Mouse (Mus musculus) neural tube, embryonic 14.5 days (tissue): ENCODE data around the gene Ppp4r1. TPM values are rescaled to one million over a fixed set of nuclear protein-coding genes. Genes with fewer than 3 reads are reported as not detected.

Experiments
- ATAC-seq: fragments of 200-750 bp; cut with Nextera tagmentation; 2 replicates; pipeline ENCODE4 v1.8.0; 2017; ENCODE audit warnings: low read depth, mild to moderate bottlenecking, moderate TSS enrichment, moderate library complexity
- H3K27ac ChIP-seq: fragments of 300-500 bp; sonication (generic); 2 replicates; pipeline ENCODE4 v1.5.1; 2014; ENCODE audit warnings: low read depth, mild to moderate bottlenecking, control low read depth, low read length, moderate library complexity, mixed read lengths
- H3K27me3 ChIP-seq: fragments of 300-500 bp; sonication (generic); 2 replicates; pipeline ENCODE4 v1.6.1; 2014; ENCODE audit warnings: low read length; ENCODE audit not compliant: control insufficient read depth, insufficient read depth
- H3K36me3 ChIP-seq: fragments of 300-500 bp; sonication (generic); 2 replicates; pipeline ENCODE4 v1.6.1; 2014; ENCODE audit warnings: low read length, mixed read lengths; ENCODE audit not compliant: control insufficient read depth, insufficient read depth
- H3K4me1 ChIP-seq: fragments of 300-500 bp; sonication (generic); 2 replicates; pipeline ENCODE4 v1.6.1; 2014; ENCODE audit warnings: low read length; ENCODE audit not compliant: control insufficient read depth, insufficient read depth
- H3K4me2 ChIP-seq: fragments of 300-500 bp; sonication (generic); 2 replicates; pipeline ENCODE4 v1.6.1; 2014; ENCODE audit warnings: mild to moderate bottlenecking, low read depth, low read length, control low read depth
- H3K4me3 ChIP-seq: fragments of 300-500 bp; sonication (generic); 2 replicates; pipeline ENCODE4 v1.5.1; 2014; ENCODE audit warnings: low read depth, low read length, control low read depth, mixed read lengths
- H3K9ac ChIP-seq: fragments of 300-500 bp; sonication (generic); replicated peaks from 2 replicates; pipeline ENCODE4 v1.6.1; 2014; ENCODE audit warnings: low read depth, mild to moderate bottlenecking, control low read depth, low read length, mixed read lengths
- H3K9me3 ChIP-seq: fragments of 300-500 bp; sonication (generic); 2 replicates; pipeline ENCODE4 v1.6.1; 2016; ENCODE audit warnings: low read length; ENCODE audit not compliant: control insufficient read depth
- WGBS: fragments of 180-500 bp; shearing (Covaris S2); extraction: QIAGEN DNeasy Blood & Tissue Kit; methylation state at CpG from one replicate; pipeline ENCODE4 v1.1.7; 2014; 5-methylcytosine and 5-hydroxymethylcytosine counted together
- polyA plus RNA-seq: library from polyadenylated mRNA; unstranded; fragments of >200 nt; fragmentation: Nextera tagmentation; extraction: Ambion mirVana; gene quantifications from 2 replicates; pipeline ENCODE4 v1.2.1, GENCODE M21; 2014

The Ppp4r1 gene
- polyA plus RNA-seq, 1 experiment from 2014 or later = 44.4 TPM

DNA sequence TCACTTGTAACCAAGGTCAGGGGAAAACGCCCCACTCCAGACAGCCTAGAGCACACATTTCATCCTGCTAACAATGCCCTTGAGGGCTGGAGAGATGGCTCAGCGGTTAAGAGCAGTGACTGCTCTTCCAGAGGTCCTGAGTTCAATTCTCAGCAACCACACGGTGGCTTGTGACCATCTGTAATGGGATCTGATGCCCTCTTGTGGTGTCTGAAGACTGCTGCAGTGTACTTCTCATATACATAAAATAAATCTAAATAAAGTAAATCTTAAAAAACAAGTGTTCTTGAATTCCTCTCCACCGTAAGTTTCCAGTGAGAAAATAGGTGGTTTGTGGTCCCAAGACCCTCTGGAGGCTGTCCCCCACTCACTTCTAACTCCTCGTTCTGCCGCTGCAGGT lies 69.4 kb downstream of the Ppp4r1 start:
- Histone ChIP-seq H3K4me1 (no peaks in the 10 kb centered on the region), H3K27ac (no peak overlapping the region), H3K4me2 (no peak overlapping the region), H3K36me3 (peaks cover 32% of the 10 kb centered on the region), H3K27me3 (no peaks in the 10 kb centered on the region), H3K9ac (no peak overlapping the region), H3K9me3 (no peaks in the 10 kb centered on the region), H3K4me3 (no peak overlapping the region)
- 87% methylated on average over 6 of the region's 6 CpGs for WGBS
- no peak for ATAC-seq

DNA sequence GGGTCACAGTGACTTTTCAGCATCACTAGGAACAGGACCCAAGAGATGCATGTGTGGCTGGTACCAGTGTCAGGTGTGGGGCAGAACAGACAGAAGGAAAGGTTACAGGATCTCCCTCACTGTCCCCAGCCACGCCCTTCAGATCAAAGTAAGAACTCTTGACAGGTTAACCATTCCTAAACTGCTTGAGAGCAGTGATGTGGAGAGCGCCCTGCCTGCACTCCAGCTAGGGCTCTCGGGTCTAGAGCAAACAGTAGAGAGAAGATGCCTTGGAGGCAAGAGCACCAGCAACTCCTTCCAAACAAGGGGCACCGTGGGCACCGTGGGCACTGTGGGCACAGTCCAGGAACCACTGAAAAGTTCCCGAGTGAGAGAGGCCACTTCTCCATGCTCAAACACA lies 71.0 kb downstream of the Ppp4r1 start:
- H3K9ac ChIP-seq = no peak overlapping the region
- H3K4me3 ChIP-seq = no peak overlapping the region
- no peak overlapping the region for H3K4me2 ChIP-seq
- H3K27ac ChIP-seq = no peak overlapping the region
- no peaks in the 10 kb centered on the region for H3K4me1 ChIP-seq
- ATAC-seq = no peak
- H3K9me3 ChIP-seq = no peaks in the 10 kb centered on the region
- H3K27me3 ChIP-seq = no peaks in the 10 kb centered on the region
- H3K36me3 ChIP-seq = peaks cover 40% of the 10 kb centered on the region
- WGBS = 92% methylated on average over 6 of the region's 6 CpGs

DNA sequence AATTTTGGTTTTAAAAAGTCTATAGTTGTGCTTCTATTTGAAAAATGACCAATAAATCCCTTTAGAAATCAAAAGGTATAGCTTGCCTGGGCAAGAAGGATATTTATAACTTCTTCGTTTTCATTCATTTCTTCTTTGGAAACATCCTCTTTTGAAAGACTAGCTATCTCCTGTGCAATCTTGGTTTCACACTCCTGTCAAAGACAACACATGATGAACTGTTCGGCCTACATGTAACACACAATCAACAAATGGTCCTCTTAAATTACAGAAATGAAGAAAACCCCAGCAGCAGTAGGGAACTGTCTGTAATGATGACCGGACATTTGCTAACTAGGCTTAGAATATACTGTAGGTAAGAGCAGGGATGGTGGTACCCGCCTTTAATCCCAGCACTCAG lies 71.6 kb downstream of the Ppp4r1 start:
- no peak for ATAC-seq

DNA sequence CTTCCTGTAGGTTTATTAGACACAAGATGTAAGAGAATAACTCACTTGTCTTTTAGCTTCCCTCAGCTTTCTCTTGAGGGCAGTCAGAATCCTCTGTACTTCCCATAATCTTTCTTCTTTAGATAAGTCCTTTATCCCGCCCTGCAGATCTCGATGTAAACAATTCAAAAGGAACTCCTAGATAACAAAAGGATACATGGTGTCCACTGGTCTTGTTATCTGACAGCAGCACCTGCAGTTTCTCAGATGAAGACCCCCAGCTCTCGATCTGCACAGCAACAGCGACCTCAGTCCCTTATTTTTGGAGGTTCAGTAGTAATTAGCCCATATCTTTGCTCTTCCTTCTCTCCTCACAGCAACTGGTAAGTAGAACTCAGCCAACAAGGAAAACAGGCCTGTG lies 75.2 kb downstream of the Ppp4r1 start:
- H3K9ac ChIP-seq = no peak overlapping the region
- no peaks in the 10 kb centered on the region for H3K27me3 ChIP-seq
- no peak overlapping the region for H3K27ac ChIP-seq
- no peak overlapping the region for H3K4me2 ChIP-seq
- ATAC-seq = no peak
- H3K4me3 ChIP-seq = no peak overlapping the region
- H3K36me3 ChIP-seq = peaks cover 20% of the 10 kb centered on the region
- WGBS = 91% methylated on average over 4 of the region's 4 CpGs
- H3K4me1 ChIP-seq = no peaks in the 10 kb centered on the region
- H3K9me3 ChIP-seq = no peaks in the 10 kb centered on the region

More for the DNA sequence above, 71.6 kb downstream of the Ppp4r1 start:
- Histone ChIP-seq H3K9ac (no peak overlapping the region), H3K4me1 (no peaks in the 10 kb centered on the region), H3K4me2 (no peak overlapping the region), H3K36me3 (peaks cover 42% of the 10 kb centered on the region), H3K9me3 (no peaks in the 10 kb centered on the region), H3K27me3 (no peaks in the 10 kb centered on the region), H3K4me3 (no peak overlapping the region), H3K27ac (no peak overlapping the region)
- WGBS = 94% methylated on average over 4 of the region's 4 CpGs

DNA sequence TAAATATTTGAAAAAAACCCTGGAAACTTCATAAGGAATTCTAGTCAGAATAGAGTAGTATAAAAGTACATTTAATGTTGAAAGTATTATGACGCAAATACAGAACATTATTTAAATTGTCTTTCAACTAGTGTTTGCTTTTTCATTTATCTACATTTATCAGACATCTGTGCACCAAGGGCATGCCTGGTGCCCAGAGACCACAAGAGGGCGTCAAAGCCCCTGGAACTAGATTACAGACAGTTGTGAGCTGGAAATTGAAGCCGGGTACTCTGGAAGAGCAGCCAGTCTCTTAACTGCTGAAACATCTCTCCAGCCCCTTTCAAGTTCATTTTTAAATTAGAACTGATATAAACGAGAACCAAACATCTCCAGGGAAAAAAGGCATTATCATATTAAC lies 80.2 kb downstream of the Ppp4r1 start:
- 57% methylated on average over 4 of the region's 4 CpGs for WGBS
- no peak overlapping the region for H3K27ac ChIP-seq

DNA sequence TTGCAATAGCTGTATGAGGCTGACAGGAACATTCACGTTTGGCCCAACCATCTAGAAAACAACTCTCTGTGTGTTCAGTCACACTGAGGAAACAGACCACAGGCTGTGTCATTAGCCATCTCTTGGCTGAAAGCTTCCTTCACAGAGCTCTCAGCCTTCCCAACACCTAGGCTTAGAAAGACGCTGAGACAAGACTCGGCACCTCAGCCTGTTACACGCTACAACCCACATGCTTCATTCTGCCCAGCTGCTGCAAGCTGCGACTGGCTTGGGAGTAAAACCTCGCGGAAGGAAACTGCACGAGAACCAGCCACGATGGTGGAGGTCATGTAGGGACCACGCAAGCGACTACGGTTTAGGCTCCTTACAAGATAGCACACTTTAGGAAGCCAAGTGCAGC lies 81.5 kb downstream of the Ppp4r1 start:
- no peak for ATAC-seq
- no peaks in the 10 kb centered on the region for H3K27me3 ChIP-seq
- no peak overlapping the region for H3K4me3 ChIP-seq
- H3K4me1 ChIP-seq = no peaks in the 10 kb centered on the region
- peaks cover 5% of the 10 kb centered on the region for H3K36me3 ChIP-seq
- no peak overlapping the region for H3K9ac ChIP-seq
- H3K27ac ChIP-seq = no peak overlapping the region
- H3K9me3 ChIP-seq = no peaks in the 10 kb centered on the region
- H3K4me2 ChIP-seq = no peak overlapping the region
- WGBS = 94% methylated on average over 12 of the region's 12 CpGs

More for the DNA sequence above, 80.2 kb downstream of the Ppp4r1 start:
- Histone ChIP-seq H3K9me3 (no peaks in the 10 kb centered on the region), H3K4me1 (no peaks in the 10 kb centered on the region), H3K9ac (no peak overlapping the region), H3K4me2 (no peak overlapping the region), H3K36me3 (peaks cover 11% of the 10 kb centered on the region), H3K4me3 (no peak overlapping the region), H3K27me3 (no peaks in the 10 kb centered on the region)
- ATAC-seq = no peak

DNA sequence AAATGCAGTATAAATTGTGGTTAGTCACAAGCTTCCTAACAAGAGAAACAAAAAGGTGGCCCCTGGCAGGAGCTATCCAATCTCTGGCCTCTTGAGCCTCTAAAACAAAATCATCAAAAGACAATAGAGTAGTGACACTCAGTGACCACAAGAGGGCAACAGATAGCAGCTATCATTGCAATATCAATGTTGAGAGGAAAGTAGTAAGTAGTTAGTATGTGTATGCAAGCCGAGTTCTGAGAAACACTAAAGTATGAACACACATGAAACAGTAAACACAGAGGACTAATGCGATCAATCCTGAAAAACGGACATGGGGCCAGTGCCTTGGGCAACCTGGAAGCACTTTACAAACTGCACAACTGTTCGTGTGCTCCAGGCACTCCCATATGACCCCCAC lies 82.4 kb downstream of the Ppp4r1 start:
- WGBS = 38% methylated on average over 4 of the region's 4 CpGs
- Histone ChIP-seq H3K27ac (no peak overlapping the region), H3K36me3 (peaks cover 5% of the 10 kb centered on the region), H3K27me3 (no peaks in the 10 kb centered on the region), H3K9me3 (no peaks in the 10 kb centered on the region), H3K4me3 (no peak overlapping the region), H3K9ac (no peak overlapping the region), H3K4me1 (no peaks in the 10 kb centered on the region), H3K4me2 (no peak overlapping the region)
- ATAC-seq = no peak; the same call in 1 of the 2 replicates

DNA sequence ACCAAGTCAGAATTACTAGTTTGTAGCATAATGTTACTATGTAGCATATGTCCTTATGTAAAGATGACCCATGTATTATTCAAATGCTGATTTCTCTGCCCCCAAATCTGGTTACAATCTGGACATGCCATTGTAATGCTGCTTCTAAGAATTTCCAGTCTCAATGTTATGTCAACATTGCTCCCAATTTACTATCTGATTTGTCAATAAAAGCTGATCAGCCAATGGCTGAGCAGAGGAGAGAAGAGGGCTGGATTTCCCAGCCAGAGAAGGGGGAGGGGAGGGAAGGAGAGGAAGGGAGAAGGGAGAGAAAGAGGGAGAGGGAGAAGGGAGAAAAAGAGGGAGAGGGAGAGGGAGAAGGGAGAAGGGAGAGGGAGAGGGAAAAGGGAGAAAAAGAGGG lies 82.9 kb downstream of the Ppp4r1 start:
- H3K36me3 ChIP-seq = peaks cover 5% of the 10 kb centered on the region
- no peak for ATAC-seq
- no peaks in the 10 kb centered on the region for H3K9me3 ChIP-seq
- H3K4me2 ChIP-seq = no peak overlapping the region
- no peak overlapping the region for H3K4me3 ChIP-seq
- no peaks in the 10 kb centered on the region for H3K4me1 ChIP-seq
- H3K9ac ChIP-seq = no peak overlapping the region
- H3K27ac ChIP-seq = no peak overlapping the region
- H3K27me3 ChIP-seq = no peaks in the 10 kb centered on the region

DNA sequence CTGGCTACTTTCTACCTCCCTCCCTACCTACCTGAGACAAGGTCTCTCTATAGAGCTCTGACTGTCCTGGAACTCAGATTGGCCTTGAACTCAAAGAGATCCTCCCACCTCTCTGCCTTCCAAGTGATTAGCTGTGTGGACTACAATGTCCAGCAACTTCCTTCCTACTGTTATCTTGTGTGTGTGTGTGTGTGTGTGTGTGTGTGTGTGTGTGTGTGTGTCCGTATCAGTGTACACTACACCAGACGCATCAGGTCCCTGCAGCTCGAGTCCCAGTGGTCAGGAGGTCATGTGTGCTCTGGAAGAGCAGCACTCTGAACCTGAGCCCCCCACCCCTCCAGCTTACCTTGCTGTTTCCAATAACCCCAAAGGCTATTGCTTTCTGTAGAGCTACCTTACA lies 83.8 kb downstream of the Ppp4r1 start:
- ATAC-seq = no peak
- 86% methylated on average over 3 of the region's 3 CpGs for WGBS

DNA sequence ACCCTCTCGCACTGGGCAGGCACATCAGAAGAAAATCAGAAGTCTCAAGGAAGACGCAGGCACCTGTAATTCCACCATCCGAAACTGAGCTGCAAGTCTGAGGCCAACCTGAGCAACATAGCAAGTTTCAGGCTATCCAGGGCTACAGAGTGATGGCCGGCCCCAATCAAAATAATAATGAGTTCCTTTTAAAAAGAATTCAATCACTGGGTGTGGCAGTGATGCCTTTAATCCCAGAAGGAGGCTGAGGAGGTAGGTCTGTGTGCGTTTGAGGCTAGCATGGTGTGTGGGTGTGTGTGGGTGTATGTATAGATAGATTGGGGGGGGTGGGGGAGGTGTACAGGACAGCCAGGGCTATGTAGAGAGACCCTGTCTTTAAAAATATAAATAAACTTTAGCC lies 85.6 kb downstream of the Ppp4r1 start:
- peaks cover 9% of the 10 kb centered on the region for H3K4me1 ChIP-seq
- H3K9me3 ChIP-seq = no peaks in the 10 kb centered on the region
- peaks cover 5% of the 10 kb centered on the region; the same call in 1 of the 2 replicates for H3K36me3 ChIP-seq
- no peaks in the 10 kb centered on the region for H3K27me3 ChIP-seq
- H3K4me2 ChIP-seq = no peak overlapping the region
- H3K4me3 ChIP-seq = no peak overlapping the region
- no peak overlapping the region for H3K9ac ChIP-seq
- 89% methylated on average over 5 of the region's 5 CpGs for WGBS
- ATAC-seq = no peak
- H3K27ac ChIP-seq = no peak overlapping the region

More for the DNA sequence above, 83.8 kb downstream of the Ppp4r1 start:
- Histone ChIP-seq H3K4me2 (no peak overlapping the region), H3K4me3 (no peak overlapping the region), H3K4me1 (no peaks in the 10 kb centered on the region), H3K27me3 (no peaks in the 10 kb centered on the region), H3K9me3 (no peaks in the 10 kb centered on the region), H3K27ac (no peak overlapping the region), H3K9ac (no peak overlapping the region), H3K36me3 (peaks cover 5% of the 10 kb centered on the region; the same call in 1 of the 2 replicates)
